Mouse (Mus musculus): Measurements from ENCODE around the gene Phf12. TPM values are rescaled to one million over a fixed set of nuclear protein-coding genes. Genes with fewer than 3 reads are reported as not detected.

The Phf12 gene
- total and polyA plus RNA-seq, 2 experiments from 2014 or later: 7.3 to 25.1 TPM

- no peaks in the 10 kb centered on the region for H3K4me1 ChIP-seq (ENCODE audit: control insufficient read depth, insufficient read depth)
- H3K4me2 ChIP-seq (ENCODE audit: low read depth, low read length): no peak overlapping the region
- H3K27ac ChIP-seq (ENCODE audit: low read depth): no peak overlapping the region
- TF ChIP-seq CTCF (IDR thresholded peaks at IDR 0.05; ENCODE audit: low read depth) (no peak), EP300 (IDR thresholded peaks at IDR 0.05; ENCODE audit: low read depth) (no peak)
- no peak for ATAC-seq (ENCODE audit: insufficient read depth, low read depth)
- peaks cover 14% of the 10 kb centered on the region for H3K36me3 ChIP-seq (replicated peaks; ENCODE audit: control insufficient read depth, insufficient read depth, low read length)
- no peaks in the 10 kb centered on the region for H3K9me3 ChIP-seq (replicated peaks; ENCODE audit: control insufficient read depth, low read length)
- no peak overlapping the region for H3K4me3 ChIP-seq (ENCODE audit: low read depth, low read length)
- H3K9ac ChIP-seq (replicated peaks; ENCODE audit: low read depth, low read length): no peak overlapping the region
- H3K27me3 ChIP-seq (ENCODE audit: control insufficient read depth, insufficient read depth, low read length): no peaks in the 10 kb centered on the region
- WGBS: 76% methylated on average over 5 of the region's 5 CpGs
- no peak for DNase-seq (ENCODE audit: low spot score)
Observed at GRCm38 (mm10) chr11:78069130-78069529, 86.6 kb downstream of the Phf12 start.

- H3K4me2 ChIP-seq (ENCODE audit: low read depth, low read length): no peak overlapping the region
- no peak overlapping the region for H3K4me3 ChIP-seq (ENCODE audit: low read depth, low read length)
- TF ChIP-seq CTCF (IDR thresholded peaks at IDR 0.05; ENCODE audit: low read depth) (no peak), EP300 (IDR thresholded peaks at IDR 0.05; ENCODE audit: low read depth) (no peak)
- peaks cover 19% of the 10 kb centered on the region for H3K36me3 ChIP-seq (replicated peaks; ENCODE audit: control insufficient read depth, insufficient read depth, low read length)
- H3K27me3 ChIP-seq (ENCODE audit: control insufficient read depth, insufficient read depth, low read length): no peaks in the 10 kb centered on the region
- WGBS: 42% methylated on average over 6 of the region's 6 CpGs
- H3K9ac ChIP-seq (replicated peaks; ENCODE audit: low read depth, low read length): no peak overlapping the region
- H3K9me3 ChIP-seq (replicated peaks; ENCODE audit: control insufficient read depth, low read length): no peaks in the 10 kb centered on the region
- DNase-seq (ENCODE audit: low spot score): no peak
- H3K27ac ChIP-seq (ENCODE audit: low read depth): no peak overlapping the region
- no peaks in the 10 kb centered on the region for H3K4me1 ChIP-seq (ENCODE audit: control insufficient read depth, insufficient read depth)
- ATAC-seq (ENCODE audit: insufficient read depth, low read depth): no peak
Observed at GRCm38 (mm10) chr11:78069646-78070045, 87.1 kb downstream of the Phf12 start.

- Histone ChIP-seq H3K27me3 (ENCODE audit: control insufficient read depth, insufficient read depth, low read length) (no peaks in the 10 kb centered on the region), H3K4me2 (ENCODE audit: low read depth, low read length) (no peak overlapping the region), H3K9ac (replicated peaks; ENCODE audit: low read depth, low read length) (no peak overlapping the region), H3K4me3 (ENCODE audit: low read depth, low read length) (no peak overlapping the region), H3K36me3 (replicated peaks; ENCODE audit: control insufficient read depth, insufficient read depth, low read length) (peaks cover 40% of the 10 kb centered on the region), H3K27ac (ENCODE audit: low read depth) (no peak overlapping the region), H3K4me1 (ENCODE audit: control insufficient read depth, insufficient read depth) (no peaks in the 10 kb centered on the region), H3K9me3 (replicated peaks; ENCODE audit: control insufficient read depth, low read length) (no peaks in the 10 kb centered on the region)
- DNase-seq (ENCODE audit: low spot score): no peak
- ATAC-seq (ENCODE audit: insufficient read depth, low read depth): no peak
- WGBS: 88% methylated on average over 5 of the region's 5 CpGs
- no peak for TF ChIP-seq EP300 (IDR thresholded peaks at IDR 0.05; ENCODE audit: low read depth)
- no peak for TF ChIP-seq CTCF (IDR thresholded peaks at IDR 0.05; ENCODE audit: low read depth)
Observed at GRCm38 (mm10) chr11:78071938-78072337, 89.4 kb downstream of the Phf12 start.

- no peak for TF ChIP-seq EP300 (IDR thresholded peaks at IDR 0.05; ENCODE audit: low read depth)
- TF ChIP-seq CTCF (IDR thresholded peaks at IDR 0.05; ENCODE audit: low read depth): no peak
- DNase-seq (ENCODE audit: low spot score) (no peak), ATAC-seq (ENCODE audit: insufficient read depth, low read depth) (no peak)
- Histone ChIP-seq H3K4me1 (ENCODE audit: control insufficient read depth, insufficient read depth) (no peaks in the 10 kb centered on the region), H3K9me3 (replicated peaks; ENCODE audit: control insufficient read depth, low read length) (no peaks in the 10 kb centered on the region), H3K4me3 (ENCODE audit: low read depth, low read length) (no peak overlapping the region), H3K4me2 (ENCODE audit: low read depth, low read length) (no peak overlapping the region), H3K36me3 (replicated peaks; ENCODE audit: control insufficient read depth, insufficient read depth, low read length) (peaks cover 46% of the 10 kb centered on the region), H3K9ac (replicated peaks; ENCODE audit: low read depth, low read length) (no peak overlapping the region), H3K27me3 (ENCODE audit: control insufficient read depth, insufficient read depth, low read length) (no peaks in the 10 kb centered on the region), H3K27ac (ENCODE audit: low read depth) (no peak overlapping the region)
- WGBS: 19% methylated on average over 6 of the region's 6 CpGs
Observed at GRCm38 (mm10) chr11:78072425-78073130, 90.0 kb downstream of the Phf12 start.

- 94% methylated on average over 9 of the region's 9 CpGs for WGBS
- no peaks in the 10 kb centered on the region for H3K27me3 ChIP-seq (ENCODE audit: control insufficient read depth, insufficient read depth, low read length)
- no peaks in the 10 kb centered on the region for H3K4me1 ChIP-seq (ENCODE audit: control insufficient read depth, insufficient read depth)
- H3K9me3 ChIP-seq (replicated peaks; ENCODE audit: control insufficient read depth, low read length): no peaks in the 10 kb centered on the region
- peaks cover 50% of the 10 kb centered on the region for H3K36me3 ChIP-seq (replicated peaks; ENCODE audit: control insufficient read depth, insufficient read depth, low read length)
- ATAC-seq (ENCODE audit: insufficient read depth, low read depth): no peak
- H3K27ac ChIP-seq (ENCODE audit: low read depth): no peak overlapping the region
- TF ChIP-seq EP300 (IDR thresholded peaks at IDR 0.05; ENCODE audit: low read depth) (no peak), CTCF (IDR thresholded peaks at IDR 0.05; ENCODE audit: low read depth) (no peak)
- no peak overlapping the region for H3K4me3 ChIP-seq (ENCODE audit: low read depth, low read length)
- H3K9ac ChIP-seq (replicated peaks; ENCODE audit: low read depth, low read length): no peak overlapping the region
- no peak overlapping the region for H3K4me2 ChIP-seq (ENCODE audit: low read depth, low read length)
- no peak for DNase-seq (ENCODE audit: low spot score)
Observed at GRCm38 (mm10) chr11:78073577-78074276, 91.2 kb downstream of the Phf12 start.
